Mouse (Mus musculus) c-Kit-positive CD71-positive TER-119-negative erythroid progenitor cells, embryonic 14.5 days (primary cell): Measurements from ENCODE around the gene Klk12.

ENCODE experiments used
- DNase-seq: peaks from one replicate; pipeline ENCODE4 v3.0.0-alpha.2; 2013; ENCODE audit warnings: low read depth

Klk12 gene

DNA sequence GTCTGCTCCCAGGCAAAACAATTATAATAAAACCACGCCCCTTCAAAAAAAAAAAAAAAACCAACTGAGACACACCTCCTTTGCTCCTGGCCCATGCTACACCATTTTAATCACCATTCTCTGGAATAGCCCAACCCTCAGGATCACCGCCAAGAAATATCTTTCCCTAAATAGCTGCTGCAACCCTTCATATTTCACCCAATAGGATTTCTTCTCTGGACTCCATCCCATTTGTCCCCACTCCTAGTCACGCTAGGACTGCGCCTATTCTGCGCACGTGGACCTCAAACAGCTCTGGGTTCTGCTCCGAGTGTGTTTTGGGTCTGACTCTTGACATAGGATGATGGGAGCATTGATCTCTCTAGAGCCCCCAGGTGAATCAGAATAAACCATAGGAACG is 27.7 kb downstream of the Klk12 start:
- no peak for DNase-seq

DNA sequence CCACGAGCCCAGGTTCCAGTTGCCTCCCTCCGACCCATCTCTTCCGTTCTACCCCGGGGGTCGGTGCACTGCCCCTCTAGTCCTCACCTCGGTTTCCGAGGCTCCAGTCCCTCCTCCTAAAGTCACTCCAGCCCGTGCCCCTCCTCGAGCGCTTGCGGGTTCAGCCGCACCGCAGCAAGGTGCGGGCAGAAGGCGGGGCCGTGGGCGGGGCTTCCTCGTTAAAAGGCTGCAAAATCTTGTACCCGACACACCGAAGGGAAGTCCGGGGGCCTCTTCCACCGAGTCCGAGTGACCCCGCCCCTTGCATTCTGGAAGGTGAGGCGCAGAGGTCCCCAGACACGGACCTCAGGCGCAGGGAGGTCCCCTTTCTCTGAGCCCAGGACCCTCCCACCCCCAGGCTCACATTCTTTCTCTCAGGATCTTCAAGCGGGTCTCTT is 28.7 kb downstream of the Klk12 start, which contains the start of gene Klk8:
Klk8 (plus strand) TSS at position 245 of the 437 bp plus-strand sequence.
- no peak for DNase-seq

- no peak for DNase-seq
Measured at GRCm38 (mm10) chr7:43797844-43798462, 29.3 kb downstream of the Klk12 start.

- no peak for DNase-seq
Measured at GRCm38 (mm10) chr7:43799876-43800275, 31.2 kb downstream of the Klk12 start.

DNA sequence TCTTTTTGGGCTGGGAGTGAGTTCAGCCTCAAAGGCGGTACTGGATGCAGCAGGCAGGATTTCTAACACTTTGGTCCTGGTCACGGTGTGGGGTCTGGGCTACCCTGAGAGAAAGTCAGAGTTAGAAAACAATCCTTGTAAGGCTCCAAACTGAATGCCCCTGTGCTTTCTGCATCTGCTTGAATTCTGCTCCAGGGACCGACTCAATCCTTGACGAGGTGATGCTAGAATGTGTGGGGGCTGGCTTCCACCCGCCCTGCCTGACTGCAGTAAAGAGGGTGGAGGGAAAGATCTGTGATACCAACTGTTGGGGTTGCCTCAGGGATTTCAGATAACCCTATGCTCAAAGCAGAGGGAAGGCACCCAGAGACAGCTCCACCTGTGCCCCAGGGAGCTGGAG is 42.3 kb downstream of the Klk12 start, which contains the start of gene Klk7:
Klk7 (plus strand) TSS at position 301 of the 400 bp plus-strand sequence.
- DNase-seq = no peak

GRCm38 (mm10) chr7:43815211-43815610 is 46.5 kb downstream of the Klk12 start:
- no peak for DNase-seq

DNA sequence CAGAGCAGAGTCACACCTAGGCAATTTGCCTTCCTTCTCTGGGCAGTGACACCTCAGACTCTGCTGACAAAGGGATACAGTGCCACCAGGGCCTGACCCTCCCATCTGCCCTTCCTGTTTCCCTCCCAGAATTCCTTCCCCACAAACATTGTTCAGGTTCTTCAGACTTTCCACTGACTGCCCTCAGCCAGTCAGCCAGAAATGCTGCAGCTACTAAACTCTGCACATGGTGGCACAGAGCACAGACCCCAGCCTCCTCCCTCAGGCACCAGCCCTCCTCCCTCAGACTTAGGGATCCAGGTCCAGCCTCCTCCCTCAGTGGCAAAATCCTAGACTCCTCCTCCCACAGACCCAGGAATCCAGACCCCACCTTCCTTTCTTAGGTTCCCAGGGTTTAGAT is 48.0 kb downstream of the Klk12 start:
- DNase-seq = no peak

- DNase-seq = no peak
Measured at GRCm38 (mm10) chr7:43821581-43821980, 52.9 kb downstream of the Klk12 start.
